Mouse (Mus musculus): ENCODE measurements around the gene Shb.

DNA sequence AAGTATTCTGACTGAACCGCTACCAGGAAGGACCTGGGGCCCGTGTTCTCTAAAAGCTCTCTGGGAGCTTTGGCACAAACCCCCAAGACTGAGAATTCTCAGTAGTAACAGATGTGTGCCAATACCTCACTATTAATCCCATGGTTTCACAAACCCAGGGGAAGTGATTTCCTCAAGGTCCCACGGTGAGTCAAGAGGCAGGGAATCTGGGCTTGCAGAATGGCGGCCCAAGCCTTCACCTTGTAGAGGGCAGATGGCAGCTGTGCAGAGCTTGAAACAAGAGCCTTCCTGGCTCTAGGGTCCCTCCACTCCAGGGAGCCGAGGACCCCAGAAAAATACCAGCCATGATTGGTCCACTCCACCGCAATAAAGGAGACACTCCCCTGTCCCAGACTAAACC, 28.9 kb downstream of the Shb start:
- no peak for TF ChIP-seq CTCF (IDR thresholded peaks at IDR 0.05; ENCODE audit: low read depth)
- no peak for TF ChIP-seq EP300 (IDR thresholded peaks at IDR 0.05; ENCODE audit: low read depth)
